Mouse (Mus musculus): ENCODE results near the gene Htr6. TPM values are rescaled to one million over a fixed set of nuclear protein-coding genes. Genes with fewer than 3 reads are reported as not detected.

The Htr6 gene
- total RNA-seq, 2 experiments from 2014 or later, result not detected

DNA sequence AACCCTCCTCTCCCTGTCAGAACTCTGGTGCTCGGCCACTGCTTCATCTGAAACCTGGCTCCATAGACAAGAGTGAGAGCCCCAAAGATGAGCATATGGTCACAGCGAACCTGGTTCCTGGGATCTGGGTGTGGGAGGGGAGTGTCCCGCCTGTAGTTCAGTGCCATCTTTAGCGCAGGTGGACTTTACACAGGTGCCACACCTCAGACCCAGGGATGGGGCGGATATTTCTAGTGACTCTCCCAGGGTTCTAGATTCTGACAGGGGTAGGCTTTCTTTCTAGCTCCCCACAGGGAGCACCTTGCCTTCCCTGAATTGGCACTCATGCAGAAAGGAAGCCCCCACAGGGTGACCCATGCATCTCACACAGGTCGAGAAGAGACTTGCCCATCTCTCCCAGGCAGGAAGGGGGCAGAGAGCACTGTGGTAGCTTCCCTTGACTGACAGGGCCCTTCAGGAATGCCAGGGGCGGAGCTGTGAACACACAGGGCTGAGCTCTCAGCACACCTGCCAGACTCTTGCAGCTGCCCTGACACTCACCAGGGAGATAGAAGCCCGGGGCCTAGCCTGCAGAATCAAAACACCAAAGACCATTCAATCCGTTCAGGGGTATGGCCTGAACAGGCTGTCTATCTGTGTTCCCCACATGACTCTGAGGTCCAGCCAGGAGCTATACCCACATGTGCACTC, 13.8 kb upstream of the Htr6 start:
- ATAC-seq (ENCODE audit: poor library complexity, severe bottlenecking), result no peak

DNA sequence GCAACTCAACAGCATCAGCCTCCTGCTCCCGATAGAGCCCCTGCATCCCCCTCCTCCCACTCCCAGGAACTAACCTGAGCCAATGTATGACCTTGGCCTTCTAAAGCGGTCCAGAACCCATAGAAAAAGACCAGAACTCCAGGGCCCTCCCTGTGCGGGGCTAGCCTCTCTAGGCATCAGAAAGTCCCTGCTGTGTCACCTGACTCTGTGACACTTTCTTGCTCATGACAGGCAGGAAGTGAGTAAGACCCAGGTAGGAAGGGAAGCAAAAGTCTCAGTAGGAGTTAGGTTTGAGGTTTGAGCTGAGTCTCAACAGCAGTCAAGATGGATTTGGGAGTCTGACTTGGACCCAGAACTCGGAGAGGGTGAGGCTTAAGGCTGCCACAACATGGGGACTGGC, 11.6 kb upstream of the Htr6 start:
- ATAC-seq (ENCODE audit: poor library complexity, severe bottlenecking), result 0 out of 2 replicates have a peak, but pooled peaks have one; percentile 26

DNA sequence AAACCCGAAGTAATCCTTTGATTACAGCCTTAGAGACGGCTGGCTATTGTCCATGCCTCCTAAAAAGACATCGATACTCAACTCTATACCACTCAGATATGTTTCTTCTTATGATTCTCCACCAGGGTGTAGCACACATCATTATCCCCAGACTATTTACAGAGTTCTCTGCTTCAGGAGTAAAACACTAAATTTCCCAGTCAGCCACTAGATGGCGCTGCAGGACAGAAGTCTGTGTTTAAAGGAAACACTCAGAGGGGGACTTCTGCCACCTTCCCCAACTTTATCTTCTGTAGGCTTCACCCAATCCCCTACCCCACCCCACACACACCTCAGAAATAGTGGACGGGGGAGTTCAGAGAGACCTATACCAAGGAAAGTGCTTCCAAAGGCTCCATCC, 10.7 kb upstream of the Htr6 start:
- ATAC-seq (ENCODE audit: poor library complexity, severe bottlenecking), result peak; percentile 69

DNA sequence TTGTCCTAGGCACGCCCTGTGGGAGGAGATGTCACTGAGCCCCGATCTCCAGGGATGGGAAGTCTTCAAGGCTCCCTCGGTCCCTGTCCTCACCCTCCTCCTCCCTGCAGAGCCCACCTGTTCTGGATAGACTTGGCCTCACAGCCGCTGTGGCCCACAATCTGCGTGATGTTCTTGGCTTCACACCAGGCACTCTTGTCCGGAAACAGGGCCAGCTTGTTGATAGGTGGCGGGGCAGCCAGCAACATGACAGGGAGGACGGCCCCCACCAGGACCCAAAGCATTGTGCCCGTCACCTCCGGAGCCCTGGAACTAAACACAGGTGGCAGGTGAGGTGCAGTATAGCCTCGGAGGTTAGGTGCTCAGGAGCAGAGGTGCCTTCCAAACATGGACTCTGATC, 10.0 kb upstream of the Htr6 start:
- ATAC-seq (ENCODE audit: poor library complexity, severe bottlenecking), result no peak

- no peak for ATAC-seq (ENCODE audit: poor library complexity, severe bottlenecking)
These were observed 7.6 kb upstream of the Htr6 start for GRCm38 (mm10) chr4:139082790-139083564.

DNA sequence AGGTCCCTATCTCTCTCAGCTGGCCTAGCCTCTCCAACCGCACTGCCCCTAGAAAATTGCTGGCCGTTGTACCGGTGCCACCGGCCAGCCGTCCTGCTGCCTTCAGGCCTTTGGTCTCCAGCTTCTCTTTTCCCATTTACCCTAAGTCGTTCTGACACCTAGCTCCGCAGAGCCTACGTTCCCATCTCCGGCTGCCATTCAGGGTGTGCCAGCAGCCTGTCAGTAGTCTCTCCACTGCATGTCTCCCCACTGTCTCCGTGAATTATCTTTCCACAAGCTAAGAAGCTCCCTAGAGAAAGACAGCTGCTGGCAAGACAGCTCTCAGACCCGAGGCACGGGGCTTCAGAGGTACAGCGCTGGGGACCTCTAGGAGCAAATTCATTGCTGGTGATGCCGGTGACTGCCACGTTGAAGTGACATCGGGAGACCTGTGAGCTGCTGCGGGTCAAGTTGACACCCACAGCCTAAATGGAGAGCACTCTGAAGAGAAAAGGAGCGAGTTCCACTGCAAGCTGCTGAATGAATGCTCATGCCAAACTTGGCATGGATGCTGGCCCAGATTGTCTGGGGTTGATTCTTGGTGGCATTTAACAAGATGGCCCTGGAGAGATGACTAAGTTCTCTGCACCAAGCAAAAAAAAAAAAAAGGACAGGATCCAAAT, 6.0 kb upstream of the Htr6 start:
- ATAC-seq (ENCODE audit: poor library complexity, severe bottlenecking), result no peak

DNA sequence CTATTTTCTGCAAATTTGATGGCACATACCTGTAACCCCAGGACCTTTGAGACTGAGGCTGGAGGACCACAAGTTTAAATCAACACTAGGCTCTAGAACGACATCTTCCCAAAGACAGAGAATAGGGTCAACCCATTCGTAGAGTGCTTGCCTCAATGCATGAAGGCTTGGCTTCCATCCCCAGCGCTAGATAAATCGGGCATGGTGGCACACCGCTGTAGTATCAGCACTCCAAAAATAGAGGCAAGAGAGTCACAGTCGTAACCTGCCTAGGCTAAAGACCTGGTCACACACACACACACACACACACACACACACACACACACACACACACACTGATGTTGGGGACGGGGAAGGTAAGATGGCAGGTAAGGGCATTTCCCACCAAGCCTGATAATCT, 4.9 kb upstream of the Htr6 start:
- ATAC-seq (ENCODE audit: poor library complexity, severe bottlenecking), result no peak

GRCm38 (mm10) chr4:139079439-139079838, 4.1 kb upstream of the Htr6 start:
- no peak for ATAC-seq (ENCODE audit: poor library complexity, severe bottlenecking)

DNA sequence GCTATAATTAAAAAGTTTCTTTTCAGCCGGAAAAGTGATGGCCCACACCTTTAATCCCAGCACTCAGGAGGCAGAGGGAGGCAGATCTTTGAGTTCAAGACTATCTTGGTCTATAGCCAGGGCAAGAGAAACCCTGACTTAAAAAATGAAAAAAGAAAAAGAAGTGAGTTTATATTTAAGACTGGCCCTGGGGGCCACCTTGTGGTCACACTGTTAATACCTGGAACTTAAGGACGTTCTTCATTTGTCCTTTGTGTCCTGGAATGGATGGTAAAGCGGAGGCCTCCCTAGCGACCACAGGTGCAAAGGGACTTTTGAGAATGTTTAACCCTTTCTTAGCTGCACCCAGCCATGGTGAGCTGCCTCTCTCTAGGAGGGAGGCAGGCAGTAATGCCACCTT, 3.4 kb upstream of the Htr6 start:
- no peak for ATAC-seq (ENCODE audit: poor library complexity, severe bottlenecking)

DNA sequence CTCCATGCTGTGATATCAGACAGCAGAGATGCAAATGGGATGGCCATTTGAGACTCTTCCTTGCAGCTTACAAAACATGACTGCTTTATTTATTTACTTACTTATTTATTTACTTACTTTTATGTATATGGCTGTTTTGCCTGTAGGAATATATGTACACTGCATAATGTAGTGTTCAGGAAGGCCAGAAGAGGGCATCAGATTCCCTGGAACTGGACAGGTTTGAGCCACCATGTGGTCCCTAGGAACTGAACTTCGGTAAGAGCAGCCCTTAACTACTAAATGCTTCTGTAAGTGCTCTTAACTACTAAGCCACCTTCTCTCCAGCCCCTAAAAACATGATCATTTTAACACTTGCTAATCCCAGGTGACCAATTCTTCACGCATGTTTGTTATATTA, 2.9 kb upstream of the Htr6 start:
- peak; percentile 52 for ATAC-seq (ENCODE audit: poor library complexity, severe bottlenecking)

DNA sequence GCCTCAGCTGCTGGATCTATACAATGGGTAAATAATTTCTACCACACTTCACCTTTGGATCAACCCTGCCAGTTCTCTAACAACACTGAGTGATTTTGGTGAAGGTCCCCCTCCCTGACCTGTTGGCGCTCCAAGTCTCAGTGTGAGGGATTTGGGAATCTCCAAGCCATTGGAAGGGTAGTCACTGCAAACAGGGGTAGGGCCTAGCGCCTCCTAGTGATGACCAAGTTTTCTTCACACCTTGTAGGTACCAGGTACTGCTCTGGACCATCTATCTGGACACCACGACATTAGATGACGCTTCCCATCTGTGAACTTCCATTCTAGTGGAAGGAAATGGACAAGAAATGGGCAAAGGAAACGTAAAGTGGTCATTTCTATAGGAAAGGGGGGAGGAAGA, 545 bp upstream of the Htr6 start:
- no peak for ATAC-seq (ENCODE audit: poor library complexity, severe bottlenecking)

DNA sequence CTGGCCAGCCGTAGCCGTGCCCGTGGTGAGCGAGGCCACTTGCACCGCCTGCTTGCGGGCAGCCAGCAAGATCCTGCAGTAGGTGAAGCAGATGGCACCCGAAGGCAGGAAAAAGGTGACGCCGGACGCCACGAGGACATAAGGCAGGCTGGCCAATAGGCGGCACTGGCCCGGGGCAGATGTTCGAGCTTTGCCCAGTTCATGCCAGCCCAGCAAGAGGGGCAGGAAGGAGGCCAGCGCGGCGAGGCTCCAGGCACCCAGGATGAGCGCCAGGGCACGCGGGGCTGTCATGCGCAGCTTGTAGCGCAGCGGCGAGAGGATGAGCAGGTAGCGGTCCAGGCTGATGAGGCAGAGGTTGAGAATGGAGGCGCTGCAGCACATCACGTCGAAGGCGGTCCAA, 1.3 kb downstream of the Htr6 start:
- no peak for ATAC-seq (ENCODE audit: poor library complexity, severe bottlenecking)

GRCm38 (mm10) chr4:139068287-139068686, 7.1 kb downstream of the Htr6 start:
- ATAC-seq (ENCODE audit: poor library complexity, severe bottlenecking), result no peak

GRCm38 (mm10) chr4:139064831-139065230, 10.5 kb downstream of the Htr6 start:
- no peak for ATAC-seq (ENCODE audit: poor library complexity, severe bottlenecking)

- ATAC-seq (ENCODE audit: poor library complexity, severe bottlenecking), result no peak
These were observed 15.8 kb downstream of the Htr6 start for GRCm38 (mm10) chr4:139059569-139059968.

GRCm38 (mm10) chr4:139058029-139058428, 17.3 kb downstream of the Htr6 start:
- no peak for ATAC-seq (ENCODE audit: poor library complexity, severe bottlenecking)

DNA sequence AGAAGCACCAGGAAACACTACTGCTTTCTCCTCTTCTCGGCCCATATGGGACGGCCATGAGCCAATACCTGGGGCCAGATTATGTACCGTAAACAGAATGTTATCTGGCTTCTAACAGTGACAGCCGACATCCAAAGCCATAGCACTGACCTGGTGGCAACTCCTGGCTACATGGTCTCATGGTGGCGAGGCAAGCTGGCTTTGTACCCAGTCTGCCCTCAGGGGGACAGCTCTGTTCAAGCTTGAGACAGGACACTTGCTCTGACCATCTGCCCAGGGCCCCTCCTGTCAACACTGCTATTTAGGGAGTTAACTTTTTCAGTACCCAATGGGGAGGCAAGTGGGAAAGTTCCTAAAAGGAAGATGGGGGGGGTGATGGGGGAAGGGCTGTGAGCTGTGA, 18.1 kb downstream of the Htr6 start:
- ATAC-seq (ENCODE audit: poor library complexity, severe bottlenecking), result no peak

GRCm38 (mm10) chr4:139055744-139056143, 19.6 kb downstream of the Htr6 start:
- ATAC-seq (ENCODE audit: poor library complexity, severe bottlenecking), result no peak

GRCm38 (mm10) chr4:139055336-139055735, 20.0 kb downstream of the Htr6 start:
- no peak for ATAC-seq (ENCODE audit: poor library complexity, severe bottlenecking)

GRCm38 (mm10) chr4:139054300-139054923, 21.0 kb downstream of the Htr6 start:
- no peak for ATAC-seq (ENCODE audit: poor library complexity, severe bottlenecking)

- ATAC-seq (ENCODE audit: poor library complexity, severe bottlenecking), result no peak
These were observed 22.0 kb downstream of the Htr6 start for GRCm38 (mm10) chr4:139053391-139053790.
